Mouse (Mus musculus) C2C12 (cell line): ENCODE measurements around the gene Scyl1.

ENCODE experiments used
- CEBPB ChIP-seq: IDR thresholded peaks from one replicate; pipeline ENCODE4 v1.6.1; 2011; ENCODE audit warnings: low read depth, mild to moderate bottlenecking, control low read depth, moderate library complexity
- CTCF ChIP-seq: IDR thresholded peaks from one replicate; pipeline ENCODE4 v1.5.1; 2011; ENCODE audit not compliant: control insufficient read depth, insufficient read depth, insufficient read length
- FOSL1 ChIP-seq: IDR thresholded peaks from one replicate; pipeline ENCODE4 v1.8.0; 2011; ENCODE audit warnings: mild to moderate bottlenecking, low read length; ENCODE audit not compliant: poor library complexity, insufficient read depth, severe bottlenecking
- MYOD1 ChIP-seq: IDR thresholded peaks from one replicate; pipeline ENCODE4 v1.6.1; 2011; ENCODE audit warnings: low read depth; ENCODE audit not compliant: control insufficient read depth, insufficient read length
- USF1 ChIP-seq: IDR thresholded peaks from one replicate; pipeline ENCODE4 v1.6.1; 2011; ENCODE audit warnings: low read depth, mild to moderate bottlenecking, control low read depth, moderate library complexity

- TF ChIP-seq CTCF (peak; percentile 59), CEBPB (no peak), MYOD1 (no peak), FOSL1 (no peak), USF1 (no peak)
Measured at GRCm38 (mm10) chr19:5786441-5787114, 15.4 kb upstream of the Scyl1 start.
